Mouse (Mus musculus) embryonic facial prominence, embryonic 12.5 days (tissue): ENCODE results near the gene Timm17b. TPM values are rescaled to one million over a fixed set of nuclear protein-coding genes. Genes with fewer than 3 reads are reported as not detected.

Experiments used
- ATAC-seq: fragments of 200-750 bp; cut with Nextera tagmentation; 2 replicates; pipeline ENCODE4 v1.8.0; 2017; ENCODE audit not compliant: insufficient number of reproducible peaks, insufficient read depth, low FRiP score, low TSS enrichment
- H3K27ac ChIP-seq: fragments of 300-500 bp; sonication (generic); 2 replicates; pipeline ENCODE4 v1.5.1; 2016; ENCODE audit warnings: mild to moderate bottlenecking
- H3K27me3 ChIP-seq: fragments of 300-500 bp; sonication (generic); 2 replicates; pipeline ENCODE4 v1.6.1; 2016; ENCODE audit warnings: mild to moderate bottlenecking, moderate library complexity
- H3K36me3 ChIP-seq: fragments of 300-500 bp; sonication (generic); 2 replicates; pipeline ENCODE4 v1.6.1; 2016; ENCODE audit warnings: mild to moderate bottlenecking
- H3K4me1 ChIP-seq: fragments of 300-500 bp; sonication (generic); 2 replicates; pipeline ENCODE4 v1.6.1; 2016
- H3K4me2 ChIP-seq: fragments of 300-500 bp; sonication (generic); replicated peaks from 2 replicates; pipeline ENCODE4 v1.6.1; 2016; ENCODE audit warnings: mild to moderate bottlenecking, moderate library complexity
- H3K4me3 ChIP-seq: fragments of 300-500 bp; sonication (generic); 2 replicates; pipeline ENCODE4 v1.5.1; 2016; ENCODE audit warnings: mild to moderate bottlenecking
- H3K9ac ChIP-seq: fragments of 300-500 bp; sonication (generic); 2 replicates; pipeline ENCODE4 v1.6.1; 2016; ENCODE audit warnings: mild to moderate bottlenecking, moderate library complexity
- H3K9me3 ChIP-seq: fragments of 300-500 bp; sonication (generic); 2 replicates; pipeline ENCODE4 v1.6.1; 2016; ENCODE audit warnings: mild to moderate bottlenecking, moderate library complexity
- WGBS: fragments of 180-500 bp; shearing (Covaris S2); methylation state at CpG from one replicate; pipeline ENCODE4 v1.1.7; 2016; 5-methylcytosine and 5-hydroxymethylcytosine counted together
- polyA plus RNA-seq: library from polyadenylated mRNA; unstranded; fragments of >200 nt; fragmentation: Nextera tagmentation; extraction: Ambion mirVana; gene quantifications from 2 replicates; pipeline ENCODE4 v1.2.1, GENCODE M21; 2016

Timm17b gene
- polyA plus RNA-seq, 1 experiment from 2014 or later: 167 TPM

DNA sequence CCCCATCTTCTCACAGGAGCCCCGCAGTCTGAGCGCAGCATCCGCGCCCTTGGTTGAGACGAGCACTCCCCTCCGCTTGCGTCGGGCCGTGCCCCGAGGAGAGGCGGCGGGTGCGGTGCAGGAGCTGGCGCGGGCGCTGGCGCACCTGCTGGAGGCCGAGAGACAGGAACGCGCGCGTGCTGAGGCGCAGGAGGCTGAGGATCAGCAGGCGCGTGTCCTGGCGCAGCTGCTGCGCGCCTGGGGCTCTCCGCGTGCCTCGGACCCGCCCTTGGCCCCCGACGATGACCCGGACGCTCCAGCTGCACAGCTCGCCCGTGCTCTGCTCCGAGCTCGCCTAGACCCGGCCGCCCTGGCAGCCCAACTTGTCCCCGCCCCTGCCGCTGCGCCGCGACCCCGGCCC, 22.9 kb downstream of the Timm17b start:
- H3K36me3 ChIP-seq: no peaks in the 10 kb centered on the region
- H3K27me3 ChIP-seq: peaks cover 64% of the 10 kb centered on the region
- H3K4me1 ChIP-seq: no peaks in the 10 kb centered on the region
- peak overlapping the region; percentile 21 for H3K4me3 ChIP-seq
- WGBS: 15% methylated on average over 48 of the region's 48 CpGs
- H3K9ac ChIP-seq: no peak overlapping the region
- ATAC-seq: no peak
- peak overlapping the region; percentile 36 for H3K4me2 ChIP-seq
- no peaks in the 10 kb centered on the region for H3K9me3 ChIP-seq
- H3K27ac ChIP-seq: no peak overlapping the region

GRCm38 (mm10) chrX:7926266-7926665, 27.1 kb downstream of the Timm17b start:
- H3K9me3 ChIP-seq: peaks cover 3% of the 10 kb centered on the region; the same call in 1 of the 2 replicates
- H3K4me2 ChIP-seq: no peak overlapping the region
- H3K36me3 ChIP-seq: peaks cover 8% of the 10 kb centered on the region; the same call in 1 of the 2 replicates
- peaks cover 59% of the 10 kb centered on the region for H3K27me3 ChIP-seq
- no peaks in the 10 kb centered on the region for H3K4me1 ChIP-seq
- WGBS: 75% methylated on average over 6 of the region's 6 CpGs
- H3K4me3 ChIP-seq: no peak overlapping the region
- no peak overlapping the region for H3K9ac ChIP-seq
- no peak for ATAC-seq
- H3K27ac ChIP-seq: no peak overlapping the region

- Histone ChIP-seq H3K27ac (no peak overlapping the region), H3K36me3 (peaks cover 12% of the 10 kb centered on the region; the same call in 1 of the 2 replicates), H3K4me1 (no peaks in the 10 kb centered on the region), H3K4me3 (no peak overlapping the region), H3K27me3 (peaks cover 52% of the 10 kb centered on the region), H3K9me3 (peaks cover 3% of the 10 kb centered on the region; the same call in 1 of the 2 replicates), H3K9ac (no peak overlapping the region), H3K4me2 (no peak overlapping the region)
- no peak for ATAC-seq
- WGBS: 37% methylated on average over 10 of the region's 10 CpGs
These were observed 28.0 kb downstream of the Timm17b start for GRCm38 (mm10) chrX:7927116-7927515.

DNA sequence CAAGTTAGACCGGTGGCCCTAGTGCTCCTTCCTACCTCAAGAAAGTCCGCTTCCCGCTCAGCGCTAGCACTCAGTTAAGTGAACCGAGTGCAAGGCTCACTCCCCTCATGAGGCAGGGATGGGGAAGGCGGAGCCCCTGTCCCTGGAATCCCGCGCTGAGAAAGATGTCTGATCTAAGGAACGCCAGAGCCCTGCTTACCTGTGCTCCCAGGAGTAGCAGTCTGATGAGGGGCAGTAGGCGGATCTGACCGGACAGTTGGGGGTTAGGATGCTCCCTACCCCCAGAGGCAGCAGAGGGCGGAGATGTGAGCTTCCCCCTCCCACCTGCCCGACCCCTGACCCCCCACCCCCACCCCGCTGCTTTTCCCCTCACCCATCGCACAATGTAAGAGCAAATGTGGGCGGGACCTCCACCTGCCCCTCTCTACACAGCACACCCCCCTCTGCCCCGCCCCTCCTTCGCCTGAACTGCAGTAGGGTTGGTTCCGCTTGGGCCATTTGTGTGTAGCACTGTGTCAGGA, 29.2 kb downstream of the Timm17b start, which contains the start of gene Eras:
Eras (minus strand) TSS at position 338 of the 521 bp plus-strand sequence.
- no peak for ATAC-seq
- Histone ChIP-seq H3K9me3 (peaks cover 3% of the 10 kb centered on the region; the same call in 1 of the 2 replicates), H3K4me1 (no peaks in the 10 kb centered on the region), H3K27me3 (peaks cover 40% of the 10 kb centered on the region), H3K36me3 (peaks cover 16% of the 10 kb centered on the region; the same call in 1 of the 2 replicates), H3K4me3 (no peak within 1 kb of the TSS), H3K9ac (no peak within 1 kb of the TSS), H3K4me2 (no peak within 1 kb of the TSS), H3K27ac (no peak within 1 kb of the TSS)
- 17% methylated on average over 19 of the region's 19 CpGs for WGBS

DNA sequence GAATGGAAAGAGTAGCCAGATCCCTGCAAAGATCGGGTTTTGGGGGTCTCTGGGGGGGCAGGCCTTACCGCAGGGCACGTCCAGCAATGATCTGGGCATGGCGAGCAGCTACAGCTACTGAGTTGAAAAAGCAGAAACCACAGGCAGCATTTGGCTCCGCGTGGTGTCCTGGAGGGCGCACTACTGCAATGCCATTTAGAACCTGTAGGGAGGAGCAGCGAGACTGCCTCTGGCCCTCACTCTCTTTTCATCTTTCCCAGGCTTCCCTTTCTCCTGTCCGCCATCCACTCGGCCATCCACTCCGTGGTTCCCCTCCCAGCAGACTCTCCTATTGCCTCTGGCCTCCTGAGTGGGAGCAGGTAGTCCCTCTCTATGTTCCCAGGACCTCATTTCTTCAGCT, 37.7 kb downstream of the Timm17b start:
- H3K27ac ChIP-seq: no peak overlapping the region
- H3K9me3 ChIP-seq: no peaks in the 10 kb centered on the region
- no peaks in the 10 kb centered on the region for H3K27me3 ChIP-seq
- H3K9ac ChIP-seq: no peak overlapping the region
- H3K4me1 ChIP-seq: no peaks in the 10 kb centered on the region
- ATAC-seq: no peak
- H3K4me2 ChIP-seq: no peak overlapping the region
- H3K4me3 ChIP-seq: no peak overlapping the region
- peaks cover 40% of the 10 kb centered on the region for H3K36me3 ChIP-seq
- 54% methylated on average over 11 of the region's 11 CpGs for WGBS

DNA sequence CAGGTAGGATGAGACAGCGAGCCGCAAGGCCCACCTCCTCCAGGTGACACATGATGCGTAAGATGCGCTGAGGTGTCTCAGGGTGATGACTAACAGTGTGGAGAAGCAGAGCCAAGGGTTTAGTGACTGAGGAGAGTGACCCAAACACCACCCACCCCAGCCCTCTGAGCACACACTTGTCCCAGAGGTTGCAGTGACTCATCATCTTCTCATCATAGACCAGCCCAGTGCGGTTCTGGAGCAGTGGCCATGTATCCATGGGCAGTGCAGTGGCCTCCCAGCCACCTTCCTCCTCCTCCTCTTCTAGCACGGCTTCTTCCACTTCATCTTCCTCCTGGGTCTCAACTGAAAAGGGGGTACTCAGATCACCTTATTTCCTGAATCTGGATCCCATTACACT, 38.5 kb downstream of the Timm17b start:
- Histone ChIP-seq H3K27me3 (no peaks in the 10 kb centered on the region), H3K27ac (no peak overlapping the region), H3K4me1 (no peaks in the 10 kb centered on the region), H3K9ac (no peak overlapping the region), H3K36me3 (peaks cover 42% of the 10 kb centered on the region), H3K4me3 (no peak overlapping the region), H3K9me3 (no peaks in the 10 kb centered on the region), H3K4me2 (no peak overlapping the region)
- ATAC-seq: no peak
- WGBS: 86% methylated on average over 6 of the region's 6 CpGs

DNA sequence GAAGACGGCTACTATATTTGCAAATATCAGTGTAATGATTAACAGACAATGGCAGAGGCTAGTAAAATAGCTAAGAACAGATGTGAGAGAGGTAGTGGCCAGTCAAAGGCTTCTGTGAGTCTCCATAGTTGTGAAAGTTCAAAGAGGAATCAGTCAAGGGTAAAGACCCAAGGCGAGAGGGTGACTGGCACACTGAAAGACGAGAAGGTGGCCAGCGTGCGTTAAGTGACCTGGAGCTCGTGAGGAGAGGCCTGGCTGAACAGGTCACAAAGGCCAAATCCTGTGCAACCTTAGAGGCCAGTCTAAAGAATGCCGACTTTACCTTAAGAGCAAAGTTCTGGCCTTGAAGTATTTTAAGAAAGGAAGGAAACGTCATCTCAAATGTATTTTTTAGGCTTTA, 46.5 kb downstream of the Timm17b start:
- no peak overlapping the region for H3K4me3 ChIP-seq
- H3K27ac ChIP-seq: no peak overlapping the region
- no peak for ATAC-seq
- H3K9ac ChIP-seq: no peak overlapping the region
- WGBS: 71% methylated on average over 8 of the region's 8 CpGs
- H3K27me3 ChIP-seq: no peaks in the 10 kb centered on the region
- peaks cover 10% of the 10 kb centered on the region; the same call in 1 of the 2 replicates for H3K36me3 ChIP-seq
- H3K4me2 ChIP-seq: no peak overlapping the region
- H3K4me1 ChIP-seq: peaks cover 3% of the 10 kb centered on the region; the same call in 1 of the 2 replicates
- no peaks in the 10 kb centered on the region for H3K9me3 ChIP-seq

- peaks cover 3% of the 10 kb centered on the region; the same call in 1 of the 2 replicates for H3K4me1 ChIP-seq
- peak within 1 kb of the TSS; percentile 40 for H3K4me3 ChIP-seq
- H3K4me2 ChIP-seq: peak within 1 kb of the TSS; percentile 54
- no peaks in the 10 kb centered on the region for H3K9me3 ChIP-seq
- 0 out of 2 replicates have a peak, but pooled peaks cover 4% of the 10 kb centered on the region for H3K36me3 ChIP-seq
- H3K27ac ChIP-seq: 0 out of 2 replicates have a peak within 1 kb of the TSS, but pooled peaks have one; percentile 8
- WGBS: 15% methylated on average over 36 of the region's 37 CpGs
- H3K9ac ChIP-seq: peak within 1 kb of the TSS; percentile 52
- no peaks in the 10 kb centered on the region for H3K27me3 ChIP-seq
- ATAC-seq: peak; percentile 44
These were observed 48.1 kb downstream of the Timm17b start, which contains the start of gene Hdac6 for GRCm38 (mm10) chrX:7947108-7947899. Gene Hdac6, minus strand, starts transcription at chrX:7947889.

GRCm38 (mm10) chrX:7947900-7948492, 48.8 kb downstream of the Timm17b start:
- H3K36me3 ChIP-seq: 0 out of 2 replicates have a peak, but pooled peaks cover 4% of the 10 kb centered on the region
- H3K27ac ChIP-seq: no peak overlapping the region
- 16% methylated on average over 38 of the region's 38 CpGs for WGBS
- H3K9ac ChIP-seq: no peak overlapping the region
- peak overlapping the region; percentile 40 for H3K4me3 ChIP-seq
- H3K27me3 ChIP-seq: no peaks in the 10 kb centered on the region
- peak; percentile 98 for ATAC-seq
- peaks cover 3% of the 10 kb centered on the region; the same call in 1 of the 2 replicates for H3K4me1 ChIP-seq
- H3K4me2 ChIP-seq: peak overlapping the region; percentile 43
- no peaks in the 10 kb centered on the region for H3K9me3 ChIP-seq

DNA sequence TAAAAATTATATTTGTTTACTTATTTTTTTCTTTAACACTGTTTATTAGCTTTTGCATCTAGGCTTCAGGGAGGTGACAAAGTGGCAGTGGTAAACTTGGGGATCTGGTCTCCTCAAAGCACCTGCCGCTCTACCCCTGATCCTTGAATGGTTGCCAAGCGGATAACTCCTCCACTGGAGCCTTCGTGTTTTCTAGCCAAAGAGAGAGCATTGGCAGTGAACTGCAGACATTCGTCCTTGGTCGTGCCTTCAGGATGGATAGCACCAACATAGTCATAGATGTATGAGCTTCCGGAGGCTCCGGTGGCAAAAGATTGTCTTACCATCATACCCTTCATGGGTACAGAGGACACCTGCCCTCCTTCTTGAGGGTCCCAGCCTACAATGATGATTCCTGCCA, 50.9 kb downstream of the Timm17b start:
- Histone ChIP-seq H3K4me2 (no peak overlapping the region), H3K9ac (no peak overlapping the region), H3K27ac (no peak overlapping the region), H3K4me3 (no peak overlapping the region), H3K4me1 (peaks cover 3% of the 10 kb centered on the region; the same call in 1 of the 2 replicates), H3K27me3 (no peaks in the 10 kb centered on the region), H3K36me3 (no peaks in the 10 kb centered on the region), H3K9me3 (no peaks in the 10 kb centered on the region)
- no peak for ATAC-seq
- WGBS: 91% methylated on average over 7 of the region's 7 CpGs
